Mouse (Mus musculus) testis, postnatal 10 days (tissue): ENCODE data around the gene Cops4.

Source experiments
- DNase-seq: peaks from one replicate; pipeline ENCODE4 v3.0.0; 2021; ENCODE audit warnings: low spot score

The Cops4 gene

GRCm38 (mm10) chr5:100581622-100582434 is 63.7 kb downstream of the Cops4 start:
- no peak for DNase-seq

GRCm38 (mm10) chr5:100582435-100582826 is 64.3 kb downstream of the Cops4 start:
- DNase-seq = no peak

- DNase-seq = no peak
These were observed 65.0 kb downstream of the Cops4 start for GRCm38 (mm10) chr5:100583066-100583465.

- no peak for DNase-seq
These were observed 67.1 kb downstream of the Cops4 start for GRCm38 (mm10) chr5:100585206-100585644.

- no peak for DNase-seq
These were observed 67.5 kb downstream of the Cops4 start for GRCm38 (mm10) chr5:100585657-100586056.

GRCm38 (mm10) chr5:100587136-100587535 is 69.0 kb downstream of the Cops4 start:
- DNase-seq = no peak

GRCm38 (mm10) chr5:100587626-100588025 is 69.5 kb downstream of the Cops4 start:
- DNase-seq = no peak

- no peak for DNase-seq
These were observed 72.4 kb downstream of the Cops4 start for GRCm38 (mm10) chr5:100590505-100590904.

- no peak for DNase-seq
These were observed 76.8 kb downstream of the Cops4 start for GRCm38 (mm10) chr5:100594803-100595467.

- no peak for DNase-seq
These were observed 77.9 kb downstream of the Cops4 start for GRCm38 (mm10) chr5:100595999-100596398.
